Mouse (Mus musculus) T-helper 1 cell (primary cell): Measurements from ENCODE around the gene Crybg1.

Experiments used
- in situ Hi-C: fragments of 300-600 bp; cut with MboI, MseI; formaldehyde crosslinking; loops from one replicate; pipeline ENCODE4 v1.15.1; 2025; ENCODE audit warnings: high pct_unique_total_duplicates

Gene Crybg1

GRCm38 (mm10) chr10:44148337-44149317 is at the start of gene Crybg1:
TSS of gene Crybg1 (minus strand) at chr10:44148853.
- in situ Hi-C loops = loop anchor here (10.0 kb wide), 1 partner anchor 194 kb away; no protein-coding TSS in a partner anchor

GRCm38 (mm10) chr10:44177365-44177764 is 28.7 kb upstream of the Crybg1 start:
- in situ Hi-C loops = loop anchor here (5.0 kb wide), 1 partner anchor 100 kb away; no protein-coding TSS in a partner anchor

GRCm38 (mm10) chr10:44176548-44176947 is 27.9 kb upstream of the Crybg1 start:
- in situ Hi-C loops = loop anchor here (5.0 kb wide), 1 partner anchor 99 kb away; no protein-coding TSS in a partner anchor

DNA sequence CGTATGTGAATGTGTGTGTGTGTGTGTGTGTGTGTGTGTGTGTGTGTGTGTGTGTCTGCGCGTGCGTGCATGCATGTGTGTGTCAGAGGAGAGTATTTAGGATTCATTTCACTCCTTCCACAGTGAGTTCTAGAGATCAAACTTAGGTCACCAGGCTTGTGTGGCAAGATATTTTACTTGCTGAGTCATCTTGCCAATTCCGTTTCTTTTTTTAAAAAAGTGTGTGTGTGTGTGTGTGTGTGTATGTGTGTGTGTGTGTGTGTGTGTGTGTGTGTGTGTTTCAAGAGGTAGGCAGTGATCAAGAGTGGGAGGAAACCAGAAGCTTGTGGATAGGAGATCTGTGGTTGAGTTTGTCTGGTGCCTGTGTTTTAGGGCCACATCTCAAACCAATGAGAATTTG is 27.5 kb upstream of the Crybg1 start:
- in situ Hi-C loops = loop anchor here (5.0 kb wide), 1 partner anchor 99 kb away; no protein-coding TSS in a partner anchor

DNA sequence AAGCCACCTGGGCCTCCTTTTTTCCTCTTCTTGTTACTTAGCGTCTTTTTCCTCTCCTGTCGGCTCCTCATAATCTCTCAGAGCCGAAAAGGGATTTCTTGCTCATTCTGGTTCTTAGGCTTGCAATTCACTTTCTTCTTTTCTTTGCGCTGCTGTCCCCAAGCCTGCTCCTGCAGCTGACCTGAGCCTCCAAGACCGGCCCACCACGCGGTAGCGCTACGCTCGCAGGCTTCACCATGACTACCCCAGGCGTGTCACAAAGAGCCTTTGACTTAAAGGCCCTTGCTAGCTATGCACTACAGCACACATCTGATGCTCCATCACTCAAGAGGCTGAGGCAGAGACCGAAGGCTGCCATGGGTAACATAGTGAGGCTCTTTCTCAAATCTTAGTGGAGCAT is 21.5 kb upstream of the Crybg1 start:
- in situ Hi-C loops = no loop called here

DNA sequence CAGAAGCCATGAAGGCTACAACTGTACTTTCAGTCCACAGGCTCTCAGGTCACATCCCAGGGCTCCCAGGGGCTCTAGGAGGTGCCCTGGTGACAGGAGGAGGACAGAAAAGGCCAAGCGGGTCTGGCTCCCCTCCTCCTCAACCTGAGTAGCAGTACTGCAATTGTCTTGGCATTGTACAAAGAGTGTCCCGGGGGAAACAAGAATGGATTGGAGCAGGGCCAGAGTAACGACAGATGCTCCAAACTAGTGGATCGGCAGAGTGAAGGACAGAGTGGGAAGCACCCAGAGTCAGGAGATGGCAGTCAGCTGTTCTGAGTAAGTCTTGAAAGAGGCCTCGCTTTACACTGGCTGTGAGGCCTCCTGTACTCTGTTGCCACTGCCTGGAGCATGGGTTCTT is 18.4 kb upstream of the Crybg1 start:
- in situ Hi-C loops = no loop called here

GRCm38 (mm10) chr10:44164258-44164975 is 15.8 kb upstream of the Crybg1 start:
- in situ Hi-C loops = no loop called here

GRCm38 (mm10) chr10:44163028-44163427 is 14.4 kb upstream of the Crybg1 start:
- in situ Hi-C loops = no loop called here

- in situ Hi-C loops = no loop called here
Observed at GRCm38 (mm10) chr10:44160150-44160549, 11.5 kb upstream of the Crybg1 start.

GRCm38 (mm10) chr10:44157489-44157888 is 8.8 kb upstream of the Crybg1 start:
- in situ Hi-C loops = no loop called here

DNA sequence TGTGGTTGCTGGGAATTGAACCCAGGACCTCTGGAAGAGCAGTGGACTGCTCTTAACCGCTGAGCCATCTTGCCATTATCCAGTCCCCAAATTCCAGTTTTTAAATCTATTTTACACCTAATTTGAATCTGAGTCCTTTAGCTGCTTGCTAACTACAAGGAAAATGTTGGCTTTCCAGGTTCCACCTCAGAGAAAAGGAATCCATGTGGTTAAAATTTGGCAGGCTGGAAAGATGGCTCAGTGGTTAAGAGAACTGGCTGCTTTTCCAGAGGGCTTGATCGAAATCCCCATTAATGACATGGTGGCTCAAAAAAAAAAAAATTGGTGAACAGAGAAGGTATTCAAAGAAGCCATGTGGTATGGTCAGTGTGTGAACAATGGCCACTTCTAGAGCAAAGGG is 1.8 kb upstream of the Crybg1 start:
- in situ Hi-C loops = no loop called here

- in situ Hi-C loops = loop anchor here (10.0 kb wide), 1 partner anchor 189 kb away; no protein-coding TSS in a partner anchor
Observed at GRCm38 (mm10) chr10:44143401-44143800, 5.3 kb downstream of the Crybg1 start.

GRCm38 (mm10) chr10:44138137-44138855 is 10.4 kb downstream of the Crybg1 start:
- in situ Hi-C loops = no loop called here

DNA sequence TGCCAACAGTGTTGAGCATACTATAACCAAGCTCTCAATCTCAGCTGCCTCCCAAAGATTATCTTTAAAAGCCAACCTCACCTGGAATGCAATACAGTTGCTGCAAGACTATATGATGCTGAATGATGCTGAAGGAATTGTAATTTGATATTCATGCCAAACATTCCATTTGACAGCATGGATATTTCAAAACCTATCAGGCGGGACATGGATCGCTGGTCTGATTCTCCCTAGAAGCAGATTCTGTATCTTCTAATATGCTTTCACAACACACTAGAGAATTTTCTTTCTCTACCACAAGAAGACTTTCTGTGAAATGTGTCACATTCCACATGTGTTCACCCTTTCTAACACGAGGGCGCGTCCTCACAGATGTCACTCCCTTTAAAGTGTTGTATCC is 22.6 kb downstream of the Crybg1 start:
- in situ Hi-C loops = no loop called here

- in situ Hi-C loops = no loop called here
Observed at GRCm38 (mm10) chr10:44124400-44124933, 24.2 kb downstream of the Crybg1 start.

DNA sequence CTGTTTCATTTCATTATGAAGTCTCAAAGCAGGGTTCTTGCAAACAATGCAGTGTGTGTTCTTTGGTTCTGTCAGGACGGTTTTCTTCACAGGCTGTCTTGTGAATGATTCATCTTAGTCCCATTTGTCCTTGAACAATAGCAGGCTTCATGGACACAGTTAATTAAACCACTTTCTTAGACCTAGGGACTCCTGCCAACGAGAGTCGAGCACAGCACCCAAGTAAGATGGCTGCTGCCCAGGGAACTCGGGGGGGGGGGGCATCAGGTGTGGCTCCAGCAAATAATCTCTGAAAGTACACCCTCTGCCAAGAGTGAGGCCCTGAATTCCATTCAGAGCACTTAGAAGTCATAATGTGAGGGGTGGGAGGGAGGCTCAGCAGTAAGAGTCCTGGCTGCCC is 30.0 kb downstream of the Crybg1 start:
- in situ Hi-C loops = no loop called here

DNA sequence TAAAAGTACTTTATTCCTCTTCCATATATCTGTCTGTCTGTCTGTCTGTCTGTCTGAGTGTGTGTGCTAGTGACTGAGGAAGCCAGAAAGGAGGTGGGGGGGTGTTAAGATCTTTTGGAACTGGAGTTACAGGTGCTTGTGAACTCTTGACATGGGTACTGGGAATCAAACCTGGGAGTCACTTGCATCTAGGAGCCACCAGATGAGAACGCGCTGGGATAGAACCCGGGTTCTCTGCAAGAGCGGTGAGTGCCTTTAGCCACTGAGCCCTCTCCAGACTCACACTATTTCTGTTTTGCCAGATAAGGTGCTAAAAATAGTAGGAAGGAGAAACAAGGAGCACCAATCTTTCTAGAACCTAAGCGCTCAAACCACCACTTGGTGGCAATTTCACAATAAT is 31.9 kb downstream of the Crybg1 start:
- in situ Hi-C loops = no loop called here

DNA sequence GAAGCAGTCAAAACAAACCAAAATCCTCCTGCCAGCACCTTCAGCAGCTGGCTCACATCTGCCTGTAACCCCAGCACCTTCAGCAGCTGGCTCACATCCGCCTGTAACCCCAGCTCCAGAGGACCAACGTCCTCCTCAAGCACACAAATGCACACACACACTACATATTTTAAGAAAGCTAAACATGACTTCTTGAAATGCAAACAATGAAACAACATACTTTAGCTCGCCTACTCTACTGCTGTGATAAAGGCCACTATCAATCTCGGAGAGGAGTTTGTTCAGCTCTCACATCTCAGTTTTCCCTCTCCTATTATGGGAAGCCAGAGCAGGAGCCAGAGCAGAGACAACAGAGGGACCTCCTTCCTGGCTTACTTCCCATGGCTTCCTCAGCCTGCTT is 34.0 kb downstream of the Crybg1 start:
- in situ Hi-C loops = no loop called here

DNA sequence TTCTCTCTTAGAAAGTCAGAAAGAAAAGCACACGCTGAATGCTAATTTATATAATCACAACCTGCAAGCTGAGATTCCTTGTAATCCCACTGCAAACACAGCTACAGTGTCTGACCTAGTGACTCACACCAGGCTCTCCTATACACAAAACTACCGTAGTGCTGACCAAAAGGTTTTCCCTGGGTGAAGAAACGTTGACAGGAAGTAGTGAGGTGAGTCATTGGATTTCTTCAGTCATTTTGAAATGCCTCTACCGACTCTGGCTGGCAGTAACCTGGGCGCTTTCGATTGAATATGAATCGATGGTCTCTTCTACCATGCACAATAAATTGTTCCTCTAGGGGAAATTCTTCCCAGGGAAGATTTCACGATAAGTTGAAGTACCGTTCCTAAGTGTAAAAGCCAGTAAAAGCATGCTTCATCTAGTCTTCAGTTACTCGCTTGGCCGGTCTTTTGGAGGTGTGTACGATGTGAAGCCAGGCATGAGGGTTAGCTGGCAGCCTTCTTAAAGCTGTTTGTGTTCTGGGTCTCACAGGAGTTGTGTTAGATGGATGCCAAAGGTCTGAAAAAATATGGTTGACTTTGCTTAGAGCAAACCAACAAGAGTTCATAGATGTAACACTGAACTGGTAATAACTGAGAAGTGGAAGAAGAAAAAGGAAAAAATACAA is 36.5 kb downstream of the Crybg1 start:
- in situ Hi-C loops = no loop called here

- in situ Hi-C loops = no loop called here
Observed at GRCm38 (mm10) chr10:44111168-44111567, 37.5 kb downstream of the Crybg1 start.

DNA sequence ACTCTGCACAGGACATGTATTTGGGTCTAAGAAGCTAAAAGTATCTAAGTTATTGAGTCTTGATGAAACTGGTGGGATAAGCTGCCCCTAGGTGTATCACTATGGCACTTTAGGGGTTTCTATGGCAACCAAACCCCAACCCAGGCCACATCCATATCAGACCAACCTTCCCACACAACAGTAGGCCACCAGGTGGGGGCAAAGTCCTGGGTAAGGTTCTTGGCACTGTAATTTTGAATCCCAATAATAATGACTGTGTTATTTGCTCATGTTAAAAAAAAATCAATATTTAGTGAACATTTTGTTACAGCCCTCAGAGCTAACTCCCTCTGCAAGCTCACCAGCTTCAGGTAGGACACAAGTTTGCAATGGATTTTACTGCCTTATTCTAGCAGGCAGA is 38.2 kb downstream of the Crybg1 start:
- in situ Hi-C loops = no loop called here
